Mouse (Mus musculus): ENCODE results near the gene Klra6. TPM values are rescaled to one million over a fixed set of nuclear protein-coding genes. Genes with fewer than 3 reads are reported as not detected.
"Not testable (repeated sequence)": the region's sequence is repeated elsewhere in the genome, so short reads cannot be mapped to it uniquely, and the experiment has no call there.

Klra6 gene
- not detected for total RNA-seq (2021)
- long read RNA-seq, experiment 1, result 0 reads
- long read RNA-seq, experiment 2, result 0 reads

DNA sequence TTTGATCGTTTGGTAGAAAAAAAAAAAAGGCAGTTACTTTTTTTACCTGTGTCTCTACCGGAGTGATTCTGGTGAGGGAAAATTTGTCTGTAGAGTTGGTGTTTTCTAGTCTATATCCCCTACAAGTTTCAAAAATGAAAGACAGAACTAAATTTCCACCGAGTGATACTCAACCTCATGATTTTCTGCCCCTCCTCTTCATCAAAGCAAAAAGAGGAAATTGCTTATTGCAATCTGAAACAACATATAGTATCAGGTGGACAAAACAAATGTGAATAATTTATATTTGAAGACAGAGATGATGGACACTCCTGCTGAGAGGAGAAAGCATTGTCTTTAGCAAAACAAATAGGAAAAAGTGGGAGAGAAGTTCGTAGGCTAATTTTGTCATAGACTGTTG, at the start of gene Klra6:
Klra6 (minus strand) TSS at position 101 of the 400 bp plus-strand sequence.
- intact Hi-C loops (cut with DNase I; ENCODE audit: low total_unique reads), result no loop called here
- DNase-seq, result no peak

- DNase-seq; intact Hi-C loops (cut with DNase I; ENCODE audit: low total_unique reads): not testable (repeated sequence)
These were observed 40.4 kb upstream of the Klra6 start, which contains the start of gene Klra4 for GRCm38 (mm10) chr6:130067171-130067570. Gene Klra4, minus strand, starts transcription at chr6:130067271.

- DNase-seq, result no peak
- intact Hi-C loops (cut with DNase I; ENCODE audit: low total_unique reads), result no loop called here
These were observed 38.4 kb upstream of the Klra6 start for GRCm38 (mm10) chr6:130065196-130065595.

DNA sequence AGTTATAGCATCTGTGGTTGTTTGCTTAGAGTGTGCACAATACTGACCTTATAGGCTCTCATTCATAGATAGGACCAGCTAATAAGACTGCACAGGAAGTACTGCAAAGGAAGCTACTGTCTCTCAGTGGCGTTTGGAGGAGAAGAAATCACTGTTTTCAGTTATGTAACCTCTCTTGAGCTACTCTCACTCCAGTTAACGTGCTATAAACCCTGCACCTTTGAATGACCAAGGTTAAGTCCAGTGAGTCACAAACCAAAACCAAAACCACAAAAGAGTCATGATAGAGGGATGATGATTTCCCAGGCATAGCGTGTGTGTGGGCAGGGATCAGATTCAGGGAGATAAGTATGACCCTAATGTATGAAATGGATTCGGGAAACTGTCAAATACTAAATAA, 8.4 kb upstream of the Klra6 start:
- DNase-seq; intact Hi-C loops (cut with DNase I; ENCODE audit: low total_unique reads): not testable (repeated sequence)

GRCm38 (mm10) chr6:130031493-130032089, 4.8 kb upstream of the Klra6 start:
- DNase-seq; intact Hi-C loops (cut with DNase I; ENCODE audit: low total_unique reads): not testable (repeated sequence)

Other genes starting within 250 kb of the Klra6 start
- gene Gm156, start 242.7 kb downstream of the Klra6 start, total RNA-seq (2021), result not detected
- not detected for gene Gm17631, start 164.3 kb downstream of the Klra6 start, total RNA-seq (2021)
- not detected for gene Klra17, start 150.3 kb downstream of the Klra6 start, total RNA-seq (2021)
- not detected for gene Klra5, start 109.3 kb downstream of the Klra6 start, total RNA-seq (2021)
- gene Klra4, start 40.3 kb upstream of the Klra6 start, total RNA-seq (2021), result not detected
- gene Klra8, start 102.9 kb upstream of the Klra6 start, total RNA-seq (2021), result not detected
- under 1 TPM in 1 of 2 experiments, not detected in 1; 0.18 TPM for gene Klra9, start 166.2 kb upstream of the Klra6 start, total RNA-seq (2021)
- not detected for gene Klra7, start 206.4 kb upstream of the Klra6 start, total RNA-seq (2021)